Mouse (Mus musculus): ENCODE measurements at regions not wholly inside any gene's neighbourhood (a gene's known extent, or its start where the extent isn't known, plus 50 kb on each side); places are given as distances from the start of the nearest gene placed in this dataset.

DNA sequence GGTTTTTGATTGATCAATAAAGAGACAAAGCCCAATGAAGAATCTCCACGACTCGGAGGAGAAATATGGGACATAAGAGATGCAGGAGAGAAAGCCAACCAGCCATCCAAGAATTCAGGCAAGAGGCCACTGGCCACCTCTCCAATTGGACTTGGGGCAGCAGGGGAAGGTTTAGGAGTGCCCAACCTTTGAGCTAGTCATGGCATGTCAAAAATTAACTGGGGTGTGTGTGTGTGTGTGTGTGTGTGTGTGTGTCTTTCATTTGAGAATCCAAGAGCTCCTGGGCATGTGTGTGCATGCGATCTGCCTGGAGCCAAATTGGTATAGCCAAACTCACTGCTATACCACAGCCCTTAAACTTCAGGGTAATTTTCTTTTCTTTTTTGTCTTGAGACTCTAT, 51.6 kb upstream of the Cecr2 start:
- Histone ChIP-seq H3K36me3 (replicated peaks; ENCODE audit: insufficient read depth, low read length) (no peaks in the 10 kb centered on the region), H3K9ac (replicated peaks) (no peak overlapping the region), H3K4me2 (ENCODE audit: low read depth, low read length) (no peak overlapping the region), H3K4me3 (ENCODE audit: low read depth, low read length) (no peak overlapping the region), H3K4me1 (ENCODE audit: insufficient read depth) (peaks cover 36% of the 10 kb centered on the region), H3K9me3 (ENCODE audit: low read length) (no peaks in the 10 kb centered on the region), H3K27me3 (ENCODE audit: insufficient read depth, low read length) (no peaks in the 10 kb centered on the region), H3K27ac (ENCODE audit: low read depth) (no peak overlapping the region)
- ATAC-seq (no peak), DNase-seq (no peak)
- WGBS (ENCODE audit: insufficient replicate concordance) = 87% methylated on average over 3 of the region's 3 CpGs
- TF ChIP-seq EP300 (IDR thresholded peaks at IDR 0.05; ENCODE audit: low read depth) (no peak), CTCF (IDR thresholded peaks at IDR 0.05; ENCODE audit: low read depth) (no peak)

DNA sequence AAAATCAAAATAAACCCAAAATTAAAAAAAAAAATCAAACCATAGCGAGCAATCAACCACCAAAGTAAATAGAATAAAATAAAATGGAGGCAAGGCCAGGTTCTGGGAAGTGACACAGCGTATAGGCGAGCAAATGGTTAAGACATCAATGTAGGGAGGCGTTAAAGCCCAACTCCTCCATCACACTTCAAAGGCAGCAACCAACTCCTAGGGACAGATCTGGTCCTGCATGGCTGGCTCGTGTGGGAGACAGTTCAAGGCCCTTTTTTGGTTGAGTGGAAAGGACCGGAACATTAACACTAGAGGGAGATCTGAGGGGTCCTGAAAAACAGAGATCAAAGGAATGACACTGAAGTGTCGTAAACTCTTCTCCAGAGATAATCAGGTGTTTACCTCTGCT, 53.8 kb upstream of the Cecr2 start:
- no peak overlapping the region for H3K4me2 ChIP-seq (ENCODE audit: low read depth, low read length)
- 68% methylated on average over 7 of the region's 7 CpGs for WGBS (ENCODE audit: insufficient replicate concordance)
- peaks cover 23% of the 10 kb centered on the region for H3K4me1 ChIP-seq (ENCODE audit: insufficient read depth)
- no peaks in the 10 kb centered on the region for H3K27me3 ChIP-seq (ENCODE audit: insufficient read depth, low read length)
- no peak for DNase-seq
- TF ChIP-seq EP300 (IDR thresholded peaks at IDR 0.05; ENCODE audit: low read depth) (no peak), CTCF (IDR thresholded peaks at IDR 0.05; ENCODE audit: low read depth) (no peak)
- no peak overlapping the region for H3K27ac ChIP-seq (ENCODE audit: low read depth)
- H3K4me3 ChIP-seq (ENCODE audit: low read depth, low read length) = no peak overlapping the region
- H3K9me3 ChIP-seq (ENCODE audit: low read length) = no peaks in the 10 kb centered on the region
- ATAC-seq = no peak
- no peaks in the 10 kb centered on the region for H3K36me3 ChIP-seq (replicated peaks; ENCODE audit: insufficient read depth, low read length)
- H3K9ac ChIP-seq (replicated peaks) = no peak overlapping the region

DNA sequence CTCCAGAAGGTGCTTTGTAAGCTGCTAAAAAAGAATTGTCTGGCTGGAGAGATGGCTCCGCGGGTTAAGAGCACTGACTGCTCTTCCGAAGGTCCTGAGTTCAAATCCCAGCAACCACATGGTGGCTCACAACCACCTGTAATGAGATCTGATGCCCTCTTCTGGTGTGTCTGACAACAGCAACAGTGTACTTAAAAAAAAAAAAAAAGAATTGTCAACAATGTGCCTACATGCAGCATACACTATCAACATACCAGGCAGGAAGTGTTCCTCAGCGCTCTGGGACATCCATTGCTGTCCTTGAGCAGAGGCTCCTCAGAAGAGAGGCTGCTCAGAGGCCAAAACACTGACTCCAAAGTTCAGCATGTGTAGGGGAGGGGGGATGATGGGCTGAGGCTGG, 56.3 kb upstream of the Cecr2 start:
- Histone ChIP-seq H3K4me2 (ENCODE audit: low read depth, low read length) (no peak overlapping the region), H3K4me1 (ENCODE audit: insufficient read depth) (peaks cover 8% of the 10 kb centered on the region; the same call in 1 of the 2 replicates), H3K9ac (replicated peaks) (no peak overlapping the region), H3K9me3 (ENCODE audit: low read length) (no peaks in the 10 kb centered on the region), H3K4me3 (ENCODE audit: low read depth, low read length) (no peak overlapping the region), H3K27me3 (ENCODE audit: insufficient read depth, low read length) (no peaks in the 10 kb centered on the region), H3K27ac (ENCODE audit: low read depth) (no peak overlapping the region), H3K36me3 (replicated peaks; ENCODE audit: insufficient read depth, low read length) (no peaks in the 10 kb centered on the region)
- TF ChIP-seq EP300 (IDR thresholded peaks at IDR 0.05; ENCODE audit: low read depth) = no peak
- TF ChIP-seq CTCF (IDR thresholded peaks at IDR 0.05; ENCODE audit: low read depth) = no peak
- DNase-seq (no peak), ATAC-seq (no peak)
- WGBS (ENCODE audit: insufficient replicate concordance) = 69% methylated on average over 4 of the region's 4 CpGs

DNA sequence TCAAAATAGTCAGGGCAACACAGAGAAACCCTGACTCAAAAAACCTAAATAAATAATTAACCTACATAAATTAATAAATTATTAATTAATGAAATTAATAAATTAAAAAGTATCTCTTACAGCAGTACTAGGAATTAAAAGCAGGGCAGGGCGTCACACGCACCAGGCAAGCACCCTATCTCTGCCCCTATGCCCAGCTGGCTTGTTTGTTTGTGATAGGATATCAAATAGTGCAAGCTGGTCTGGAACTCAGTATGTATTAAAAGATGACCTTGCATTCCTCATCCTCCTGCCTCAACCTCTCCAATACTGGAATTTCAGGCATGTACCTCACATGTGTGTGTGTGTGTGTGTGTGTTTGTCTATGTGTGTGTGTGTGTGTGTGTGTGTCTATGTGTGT, 60.7 kb upstream of the Cecr2 start:
- Histone ChIP-seq H3K36me3 (replicated peaks; ENCODE audit: insufficient read depth, low read length) (no peaks in the 10 kb centered on the region), H3K4me3 (ENCODE audit: low read depth, low read length) (peak overlapping the region; percentile 41), H3K9me3 (ENCODE audit: low read length) (no peaks in the 10 kb centered on the region), H3K27ac (ENCODE audit: low read depth) (peak overlapping the region; percentile 94), H3K4me1 (ENCODE audit: insufficient read depth) (peaks cover 27% of the 10 kb centered on the region), H3K27me3 (ENCODE audit: insufficient read depth, low read length) (no peaks in the 10 kb centered on the region), H3K9ac (replicated peaks) (peak overlapping the region; percentile 64), H3K4me2 (ENCODE audit: low read depth, low read length) (peak overlapping the region; percentile 55)
- DNase-seq = peak; percentile 37
- TF ChIP-seq CTCF (IDR thresholded peaks at IDR 0.05; ENCODE audit: low read depth) (no peak), EP300 (IDR thresholded peaks at IDR 0.05; ENCODE audit: low read depth) (peak; percentile 99)
- ATAC-seq = peak; percentile 83
- WGBS (ENCODE audit: insufficient replicate concordance) = 56% methylated on average over 2 of the region's 2 CpGs

DNA sequence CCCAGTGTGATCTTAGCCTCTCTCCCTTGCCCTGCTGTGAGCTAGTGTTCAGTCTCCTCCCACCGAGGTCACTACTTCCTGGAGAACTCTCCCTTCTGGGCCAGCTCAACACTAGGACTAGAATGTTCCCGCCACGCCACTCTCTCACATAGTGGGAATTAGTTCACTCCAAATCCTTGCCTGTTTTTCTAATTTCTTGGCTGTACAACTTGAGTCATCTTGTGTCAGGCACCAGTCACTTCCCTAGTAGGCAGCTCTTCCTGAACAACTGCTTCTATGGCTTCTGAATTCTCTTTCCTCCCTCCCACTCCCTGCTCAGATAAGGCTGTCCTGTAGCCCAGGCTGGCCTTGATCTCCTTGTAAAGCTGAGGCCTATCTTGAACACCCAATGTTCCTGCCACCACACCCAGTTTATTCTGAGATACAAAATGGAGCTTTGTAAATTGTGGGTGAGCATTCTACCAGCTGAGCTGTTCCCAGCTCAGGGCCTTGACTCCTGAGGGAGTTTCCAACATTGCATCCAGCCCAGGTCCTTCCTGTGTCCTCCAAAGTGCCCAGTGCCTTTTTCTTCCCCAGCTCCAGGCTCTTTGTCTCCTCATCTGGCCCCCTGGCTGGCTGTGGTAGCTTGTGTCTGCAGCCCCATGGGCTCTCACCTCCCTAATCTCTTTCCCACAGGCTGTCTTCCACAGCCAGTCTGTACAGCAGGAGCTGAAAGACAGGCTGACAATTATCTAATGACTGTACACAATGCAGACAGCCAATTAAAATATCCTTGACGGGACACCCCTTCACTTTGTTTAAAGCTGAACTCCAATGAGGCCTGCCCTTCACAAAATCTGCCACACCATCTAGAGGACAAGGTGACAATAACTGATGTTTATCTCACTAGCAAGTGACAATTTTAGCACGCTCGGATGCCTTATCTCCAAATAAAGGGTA, 61.9 kb upstream of the Cecr2 start:
- H3K36me3 ChIP-seq (replicated peaks; ENCODE audit: insufficient read depth, low read length) = no peaks in the 10 kb centered on the region
- 33% methylated on average over 6 of the region's 6 CpGs for WGBS (ENCODE audit: insufficient replicate concordance)

DNA sequence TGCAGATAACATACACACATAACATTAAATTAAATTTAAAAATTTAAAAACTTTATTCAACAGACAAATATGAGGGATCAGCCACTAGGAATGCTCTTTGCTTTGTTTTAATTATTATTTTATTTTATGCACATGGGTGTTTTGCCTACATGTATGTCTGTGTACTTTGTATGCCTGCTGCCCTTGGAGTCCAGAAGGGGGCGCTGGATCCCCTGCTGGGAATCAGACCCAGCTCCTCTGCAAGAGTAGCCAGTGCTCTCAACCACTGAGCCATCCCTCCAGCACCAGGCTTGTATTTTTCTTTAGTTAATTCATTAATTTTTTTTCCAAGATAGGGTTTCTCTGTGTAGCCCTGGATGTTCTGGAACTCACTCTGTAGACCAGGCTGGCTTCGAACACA, 62.7 kb upstream of the Cecr2 start:
- TF ChIP-seq EP300 (IDR thresholded peaks at IDR 0.05; ENCODE audit: low read depth) = no peak
- TF ChIP-seq CTCF (IDR thresholded peaks at IDR 0.05; ENCODE audit: low read depth) = peak; percentile 89
- peak overlapping the region; percentile 94 for H3K27ac ChIP-seq (ENCODE audit: low read depth)
- no peaks in the 10 kb centered on the region for H3K36me3 ChIP-seq (replicated peaks; ENCODE audit: insufficient read depth, low read length)
- ATAC-seq = peak; percentile 24
- no peaks in the 10 kb centered on the region for H3K9me3 ChIP-seq (ENCODE audit: low read length)
- no peaks in the 10 kb centered on the region for H3K27me3 ChIP-seq (ENCODE audit: insufficient read depth, low read length)
- no peak overlapping the region for H3K4me2 ChIP-seq (ENCODE audit: low read depth, low read length)
- WGBS (ENCODE audit: insufficient replicate concordance) = 48% methylated on average over 2 of the region's 2 CpGs
- H3K4me1 ChIP-seq (ENCODE audit: insufficient read depth) = peaks cover 28% of the 10 kb centered on the region
- DNase-seq = peak; percentile 75
- 0 out of 2 replicates have a peak overlapping the region, but pooled peaks have one; percentile 22 for H3K9ac ChIP-seq (replicated peaks)
- H3K4me3 ChIP-seq (ENCODE audit: low read depth, low read length) = no peak overlapping the region

More for the DNA sequence above, 61.9 kb upstream of the Cecr2 start:
- H3K4me1 ChIP-seq (ENCODE audit: insufficient read depth) = peaks cover 28% of the 10 kb centered on the region
- ATAC-seq (peak; percentile 87), DNase-seq (peak; percentile 51)
- peak overlapping the region; percentile 48 for H3K4me2 ChIP-seq (ENCODE audit: low read depth, low read length)
- H3K4me3 ChIP-seq (ENCODE audit: low read depth, low read length) = no peak overlapping the region
- peak overlapping the region; percentile 94 for H3K27ac ChIP-seq (ENCODE audit: low read depth)
- TF ChIP-seq EP300 (IDR thresholded peaks at IDR 0.05; ENCODE audit: low read depth) (peak; percentile 93), CTCF (IDR thresholded peaks at IDR 0.05; ENCODE audit: low read depth) (peak; percentile 27)
- peak overlapping the region; percentile 31 for H3K9ac ChIP-seq (replicated peaks)
- H3K9me3 ChIP-seq (ENCODE audit: low read length) = no peaks in the 10 kb centered on the region
- no peaks in the 10 kb centered on the region for H3K27me3 ChIP-seq (ENCODE audit: insufficient read depth, low read length)
